11 mouse cellular contexts compared by ENCODE assay signal in the genomic region with DNA sequence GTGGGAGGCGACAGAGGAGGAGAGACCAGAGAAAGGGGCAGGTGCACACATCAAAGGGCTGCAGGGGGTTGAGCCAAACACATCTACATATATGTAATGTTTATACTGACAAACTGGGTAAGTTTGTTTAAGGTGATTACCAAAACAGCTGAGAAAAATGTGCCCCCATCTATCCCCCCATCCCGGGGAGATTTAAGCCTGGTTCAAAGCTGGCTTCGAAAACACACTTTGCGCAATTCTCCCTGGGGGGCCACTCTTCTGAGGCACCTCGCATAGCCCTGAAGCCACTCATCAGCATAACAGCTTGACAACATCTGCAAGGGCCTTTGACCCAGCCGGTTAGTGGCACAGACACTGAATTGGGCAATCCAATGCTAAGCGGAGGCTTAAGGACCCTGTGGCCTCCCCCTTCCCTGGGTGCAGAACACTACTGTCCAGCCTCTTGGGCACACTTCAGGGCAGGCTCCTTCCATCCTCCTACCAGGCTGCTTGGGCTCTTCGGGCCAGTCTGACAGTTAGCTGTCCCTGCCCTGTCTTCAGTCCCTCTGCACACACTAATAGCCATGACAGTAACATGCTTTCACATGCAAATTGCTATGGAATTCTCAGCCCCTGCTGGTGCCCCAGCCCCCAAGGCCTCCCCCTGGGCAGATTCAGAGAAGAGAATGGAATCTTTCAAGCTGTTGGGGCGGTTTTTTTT. TPM values are rescaled to one million over a fixed set of nuclear protein-coding genes. Genes with fewer than 3 reads are reported as not detected.
A peak's percentile ranks its signal among the peaks of the same experiment; 100 is the strongest.
DNase-seq lines count a peak whose midpoint lies in the region; ATAC-seq and TF ChIP-seq lines count a peak whose summit lies in the region.
"Had no signal": no experiment of that assay in that cellular context is flagged by ENCODE, and none has a peak within 500 bp of the region (broad histone marks: within the 10 kb centered on the region; RNA-seq: fewer than 3 reads in every experiment).

No protein-coding gene starts in this region.

- no peaks in the 10 kb centered on the region for H3K36me3 ChIP-seq in kidney, adult 2 months (ENCODE audit: control insufficient read depth, insufficient read depth, low read length)
- H3K36me3 ChIP-seq in hindbrain, embryonic 15.5 days, result no peaks in the 10 kb centered on the region
- no peaks in the 10 kb centered on the region for H3K36me3 ChIP-seq in neural tube, embryonic 14.5 days (ENCODE audit: control insufficient read depth, insufficient read depth, low read length)
- peaks cover 18% of the 10 kb centered on the region; the same call in 1 of the 2 replicates for H3K36me3 ChIP-seq in kidney, embryonic 15.5 days

- TF ChIP-seq CTCF in kidney, adult 2 months (conservative IDR thresholded peaks at IDR 0.05; ENCODE audit: insufficient read depth, insufficient read length, low read depth, low read length), result no peak

- H3K27me3 ChIP-seq in kidney, adult 2 months (replicated peaks; ENCODE audit: control insufficient read depth, insufficient read depth, low read length), result no peaks in the 10 kb centered on the region
- 0 out of 2 replicates have a peak, but pooled peaks cover 5% of the 10 kb centered on the region for H3K27me3 ChIP-seq in hindbrain, embryonic 15.5 days
- H3K27me3 ChIP-seq in neural tube, embryonic 14.5 days (ENCODE audit: control insufficient read depth, insufficient read depth, low read length), result no peaks in the 10 kb centered on the region
- peaks cover 27% of the 10 kb centered on the region for H3K27me3 ChIP-seq in kidney, embryonic 15.5 days

- no peak for TF ChIP-seq POLR2A in kidney, adult 2 months (IDR thresholded peaks at IDR 0.05; ENCODE audit: low read depth, low read length)

- no peak overlapping the region for H3K9ac ChIP-seq in hindbrain, embryonic 15.5 days
- H3K9ac ChIP-seq in neural tube, embryonic 14.5 days (replicated peaks; ENCODE audit: low read depth, low read length), result no peak overlapping the region
- H3K9ac ChIP-seq in kidney, embryonic 15.5 days, result no peak overlapping the region

- peak; percentile 31 for DNase-seq in kidney, adult 2 months
- DNase-seq in kidney, adult 18-20 months, result no peak
- DNase-seq in embryo, embryonic 11 days, result peak; percentile 51
- DNase-seq in heart, postnatal 36 days, result no peak
- DNase-seq in heart, adult 11 months, result no peak
- DNase-seq: heart, adult 2 months had no signal

- H3K4me2 ChIP-seq in hindbrain, embryonic 15.5 days, result no peak overlapping the region
- no peak overlapping the region for H3K4me2 ChIP-seq in neural tube, embryonic 14.5 days (ENCODE audit: low read depth, low read length)
- H3K4me2 ChIP-seq in kidney, embryonic 15.5 days, result no peak overlapping the region

- ATAC-seq in hindbrain, embryonic 15.5 days (ENCODE audit: low FRiP score, low read depth), result peak; percentile 36; the same call in 1 of the 2 replicates
- ATAC-seq in neural tube, embryonic 14.5 days (ENCODE audit: low read depth), result peak; percentile 26; the same call in 1 of the 2 replicates
- ATAC-seq in kidney, embryonic 15.5 days (replicated peaks; ENCODE audit: low FRiP score), result no peak
- ATAC-seq: inflammation-experienced regulatory T-cells, adult 6 months had no signal

- intact Hi-C loops in heart, postnatal 36 days (cut with DNase I), result no loop called here

- no peak overlapping the region for H3K27ac ChIP-seq in kidney, adult 2 months (ENCODE audit: insufficient read depth, low read depth, low read length)
- H3K27ac ChIP-seq in hindbrain, embryonic 15.5 days (replicated peaks), result no peak overlapping the region
- H3K27ac ChIP-seq in neural tube, embryonic 14.5 days (ENCODE audit: low read depth, low read length), result no peak overlapping the region
- no peak overlapping the region for H3K27ac ChIP-seq in kidney, embryonic 15.5 days
- H3K27ac ChIP-seq: heart, adult 2 months; macrophage had no signal

- H3K4me1 ChIP-seq in kidney, adult 2 months (ENCODE audit: control insufficient read depth, insufficient read depth, low read length), result peaks cover 25% of the 10 kb centered on the region
- no peaks in the 10 kb centered on the region; the same call in 1 of the 2 replicates for H3K4me1 ChIP-seq in hindbrain, embryonic 15.5 days (replicated peaks)
- H3K4me1 ChIP-seq in neural tube, embryonic 14.5 days (ENCODE audit: control insufficient read depth, insufficient read depth, low read length), result no peaks in the 10 kb centered on the region
- peaks cover 41% of the 10 kb centered on the region for H3K4me1 ChIP-seq in kidney, embryonic 15.5 days

- WGBS in kidney, adult 2 months, result 47% methylated on average over 9 of the region's 9 CpGs
- WGBS in hindbrain, embryonic 15.5 days, result 22% methylated on average over 9 of the region's 9 CpGs
- 19% methylated on average over 9 of the region's 9 CpGs for WGBS in neural tube, embryonic 14.5 days
- WGBS in kidney, embryonic 15.5 days, result 40% methylated on average over 9 of the region's 9 CpGs

- no peaks in the 10 kb centered on the region for H3K9me3 ChIP-seq in hindbrain, embryonic 15.5 days
- H3K9me3 ChIP-seq in neural tube, embryonic 14.5 days (ENCODE audit: control insufficient read depth, low read length), result no peaks in the 10 kb centered on the region
- no peaks in the 10 kb centered on the region for H3K9me3 ChIP-seq in kidney, embryonic 15.5 days (replicated peaks)

- no peak overlapping the region for H3K4me3 ChIP-seq in kidney, adult 2 months (ENCODE audit: insufficient read depth, low read depth, low read length)
- H3K4me3 ChIP-seq in hindbrain, embryonic 15.5 days, result no peak overlapping the region
- H3K4me3 ChIP-seq in neural tube, embryonic 14.5 days (ENCODE audit: low read depth, low read length), result no peak overlapping the region
- no peak overlapping the region for H3K4me3 ChIP-seq in kidney, embryonic 15.5 days (replicated peaks)
- H3K4me3 ChIP-seq: heart, adult 2 months had no signal

RNA-seq across cellular contexts. Expression of a gene that starts 16.8 kb away (rescaled TPM):
- polyA plus RNA-seq in kidney, adult 2 months (2012; rRNA removed), result 27.6 and 30.4 TPM in 2 replicates
- 28.9 and 29.5 TPM in 2 replicates for polyA plus RNA-seq in hindbrain, embryonic 15.5 days (2015; fragmentation: Nextera tagmentation; extraction: Ambion mirVana)
- polyA plus RNA-seq in neural tube, embryonic 14.5 days (2014; fragmentation: Nextera tagmentation; extraction: Ambion mirVana), result 10.1 and 21.5 TPM in 2 replicates
- total RNA-seq in heart, postnatal 36 days (2021), result 10 to 100 TPM; 17.4 to 27.6 TPM
- 62.1 and 69.5 TPM in 2 replicates for polyA plus RNA-seq in kidney, embryonic 15.5 days (2015; fragmentation: Nextera tagmentation; extraction: Ambion mirVana)

Comparison
In these comparisons a context has a peak if more than half of its experiments do, and no peak if none do; other contexts are left out.
1. DNase-seq: peak in kidney, adult 2 months (single experiment) and embryo, embryonic 11 days (single experiment); none in kidney, adult 18-20 months (single experiment), heart, postnatal 36 days (0 of 2) and heart, adult 11 months (single experiment).